Mouse (Mus musculus) liver, postnatal 0 days (tissue): Measurements from ENCODE around the gene Tagln. TPM values are rescaled to one million over a fixed set of nuclear protein-coding genes. Genes with fewer than 3 reads are reported as not detected.

Source experiments
- ATAC-seq: fragments of 200-750 bp; cut with Nextera tagmentation; 2 replicates; pipeline ENCODE4 v1.8.0; 2017; ENCODE audit warnings: mild to moderate bottlenecking, moderate library complexity
- DNase-seq: peaks from one replicate; pipeline ENCODE4 v3.0.0-alpha.2; 2016
- H3K27ac ChIP-seq: fragments of 300-500 bp; sonication (generic); 2 replicates; pipeline ENCODE4 v1.5.1; 2014; ENCODE audit warnings: antibody characterized with exemption, moderate library complexity, mild to moderate bottlenecking, low read depth
- H3K27me3 ChIP-seq: fragments of 300-500 bp; sonication (generic); 2 replicates; pipeline ENCODE4 v1.6.1; 2014; ENCODE audit warnings: low read length, control low read depth, mixed read lengths; ENCODE audit not compliant: insufficient read depth
- H3K36me3 ChIP-seq: fragments of 300-500 bp; sonication (generic); replicated peaks from 2 replicates; pipeline ENCODE4 v1.6.1; 2014; ENCODE audit warnings: mild to moderate bottlenecking, control low read depth, low read length, moderate library complexity, mixed read lengths; ENCODE audit not compliant: insufficient read depth
- H3K4me1 ChIP-seq: fragments of 300-500 bp; sonication (generic); 2 replicates; pipeline ENCODE4 v1.6.1; 2014; ENCODE audit warnings: antibody characterized with exemption, mild to moderate bottlenecking, control low read depth; ENCODE audit not compliant: insufficient read depth
- H3K4me2 ChIP-seq: fragments of 300-500 bp; sonication (generic); 2 replicates; pipeline ENCODE4 v1.6.1; 2014; ENCODE audit warnings: low read depth, mild to moderate bottlenecking, low read length, moderate library complexity, mixed read lengths
- H3K4me3 ChIP-seq: fragments of 300-500 bp; sonication (generic); 2 replicates; pipeline ENCODE4 v1.5.1; 2014; ENCODE audit warnings: low read depth, low read length
- H3K9ac ChIP-seq: fragments of 300-500 bp; sonication (generic); replicated peaks from 2 replicates; pipeline ENCODE4 v1.6.1; 2014; ENCODE audit warnings: mild to moderate bottlenecking, moderate library complexity
- H3K9me3 ChIP-seq: fragments of 300-500 bp; sonication (generic); 2 replicates; pipeline ENCODE4 v1.6.1; 2016; ENCODE audit warnings: mild to moderate bottlenecking, control low read depth, low read length, mixed read lengths
- CTCF ChIP-seq: sonication (generic); IDR thresholded peaks from 2 replicates; pipeline ENCODE4 v1.5.1; 2016; ENCODE audit warnings: antibody characterized with exemption, low read depth
- EP300 ChIP-seq: IDR thresholded peaks from 2 replicates; pipeline ENCODE4 v1.6.1; 2016; ENCODE audit warnings: antibody characterized with exemption, low read depth, mild to moderate bottlenecking
- WGBS: fragments of 180-500 bp; shearing (Covaris S2); extraction: QIAGEN DNeasy Blood & Tissue Kit; methylation state at CpG from one replicate; pipeline ENCODE4 v1.1.7; 2014; ENCODE audit not compliant: insufficient replicate concordance; 5-methylcytosine and 5-hydroxymethylcytosine counted together
- polyA plus RNA-seq: library from polyadenylated mRNA; unstranded; fragments of >200 nt; fragmentation: Nextera tagmentation; extraction: Ambion mirVana; gene quantifications from 2 replicates; pipeline ENCODE4 v1.2.1, GENCODE M21; 2015

Gene Tagln
- polyA plus RNA-seq, 1 experiment from 2014 or later: 5.2 TPM

GRCm38 (mm10) chr9:45979778-45980177 lies 43.9 kb upstream of the Tagln start:
- Histone ChIP-seq H3K36me3 (peaks cover 26% of the 10 kb centered on the region), H3K9me3 (no peaks in the 10 kb centered on the region), H3K9ac (no peak overlapping the region), H3K4me1 (peaks cover 19% of the 10 kb centered on the region), H3K27ac (no peak overlapping the region), H3K27me3 (no peaks in the 10 kb centered on the region), H3K4me3 (no peak overlapping the region), H3K4me2 (peak overlapping the region; percentile 10)
- TF ChIP-seq CTCF (no peak), EP300 (no peak; the same call in 1 of the 2 replicates)
- no peak for DNase-seq
- 73% methylated on average over 2 of the region's 2 CpGs for WGBS
- no peak for ATAC-seq

- Histone ChIP-seq H3K4me1 (peaks cover 8% of the 10 kb centered on the region; the same call in 1 of the 2 replicates), H3K9ac (no peak overlapping the region), H3K4me2 (no peak overlapping the region), H3K4me3 (no peak overlapping the region), H3K36me3 (peaks cover 46% of the 10 kb centered on the region), H3K27me3 (no peaks in the 10 kb centered on the region), H3K9me3 (no peaks in the 10 kb centered on the region), H3K27ac (no peak overlapping the region)
- WGBS: 85% methylated on average over 2 of the region's 2 CpGs
- TF ChIP-seq CTCF (peak; percentile 46), EP300 (no peak)
- DNase-seq: no peak
- no peak for ATAC-seq
Observed at GRCm38 (mm10) chr9:45976884-45977283, 41.0 kb upstream of the Tagln start.

DNA sequence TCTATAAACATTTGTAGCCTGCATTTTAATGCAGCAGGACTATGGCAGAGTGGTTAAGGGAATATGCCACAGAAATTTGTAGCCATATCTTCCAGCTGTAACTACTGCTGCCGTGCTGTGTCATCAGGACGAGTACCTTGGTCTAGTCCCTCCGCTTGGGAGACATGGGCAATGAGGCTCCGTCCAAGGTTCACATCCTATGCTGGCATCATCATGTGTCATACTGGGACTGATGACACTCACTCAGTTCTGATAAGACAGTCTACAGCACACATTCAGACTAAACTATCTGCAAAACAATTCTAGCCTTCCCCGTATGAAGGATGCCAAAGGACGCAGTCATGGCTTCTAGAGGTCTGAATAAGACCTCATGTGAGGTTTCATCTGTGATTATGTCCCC lies 27.7 kb upstream of the Tagln start:
- DNase-seq: no peak
- ATAC-seq: no peak
- H3K27ac ChIP-seq: no peak overlapping the region
- H3K36me3 ChIP-seq: peaks cover 63% of the 10 kb centered on the region
- no peaks in the 10 kb centered on the region for H3K27me3 ChIP-seq
- H3K4me2 ChIP-seq: no peak overlapping the region
- no peak overlapping the region for H3K4me3 ChIP-seq
- no peak overlapping the region for H3K9ac ChIP-seq
- H3K4me1 ChIP-seq: peaks cover 4% of the 10 kb centered on the region; the same call in 1 of the 2 replicates
- H3K9me3 ChIP-seq: no peaks in the 10 kb centered on the region
- WGBS: 86% methylated on average over 6 of the region's 6 CpGs
- TF ChIP-seq CTCF (no peak), EP300 (no peak)

DNA sequence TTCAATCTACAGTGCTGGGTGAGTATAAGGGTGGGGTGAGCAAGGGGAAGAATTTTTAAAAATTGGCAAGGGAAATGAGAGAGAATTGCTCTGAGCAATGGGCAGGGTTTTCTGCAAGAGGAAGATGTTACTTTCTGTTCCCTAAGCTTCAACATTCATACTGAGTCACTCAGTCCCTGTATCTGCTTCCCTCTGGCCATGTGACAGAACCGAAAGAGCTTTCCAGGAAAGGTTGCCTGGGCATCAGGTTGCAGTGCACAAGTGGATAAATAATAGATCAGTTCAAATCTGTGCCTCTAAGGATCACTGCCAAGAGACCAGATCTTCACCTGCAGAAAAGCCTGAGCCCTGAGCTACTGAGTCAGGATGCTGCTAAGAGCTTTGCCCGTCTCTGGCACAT lies 26.0 kb upstream of the Tagln start:
- H3K9ac ChIP-seq: no peak overlapping the region
- ATAC-seq: no peak

GRCm38 (mm10) chr9:45959661-45960060 lies 23.8 kb upstream of the Tagln start:
- ATAC-seq (peak; percentile 9; the same call in 1 of the 2 replicates), DNase-seq (peak; percentile 34)
- WGBS: 38% methylated on average over 7 of the region's 7 CpGs
- Histone ChIP-seq H3K27me3 (no peaks in the 10 kb centered on the region), H3K4me1 (peaks cover 10% of the 10 kb centered on the region), H3K4me2 (no peak overlapping the region), H3K9ac (no peak overlapping the region), H3K9me3 (no peaks in the 10 kb centered on the region), H3K27ac (peak overlapping the region; percentile 69), H3K36me3 (peaks cover 28% of the 10 kb centered on the region), H3K4me3 (no peak overlapping the region)
- TF ChIP-seq EP300: peak; percentile 23; the same call in 1 of the 2 replicates
- no peak for TF ChIP-seq CTCF

More for the DNA sequence above, 26.0 kb upstream of the Tagln start:
- no peak overlapping the region for H3K4me2 ChIP-seq
- no peaks in the 10 kb centered on the region for H3K9me3 ChIP-seq
- no peak for DNase-seq
- TF ChIP-seq CTCF: no peak
- TF ChIP-seq EP300: no peak
- H3K4me3 ChIP-seq: no peak overlapping the region
- WGBS: 75% methylated on average over 2 of the region's 2 CpGs
- H3K27me3 ChIP-seq: no peaks in the 10 kb centered on the region
- H3K36me3 ChIP-seq: peaks cover 48% of the 10 kb centered on the region
- H3K4me1 ChIP-seq: peaks cover 4% of the 10 kb centered on the region; the same call in 1 of the 2 replicates
- H3K27ac ChIP-seq: no peak overlapping the region

- no peaks in the 10 kb centered on the region for H3K9me3 ChIP-seq
- TF ChIP-seq EP300 (no peak), CTCF (no peak)
Observed at GRCm38 (mm10) chr9:45958851-45959250, 23.0 kb upstream of the Tagln start.

More at GRCm38 (mm10) chr9:45958851-45959250, 23.0 kb upstream of the Tagln start:
- 68% methylated on average over 4 of the region's 4 CpGs for WGBS
- Histone ChIP-seq H3K9ac (no peak overlapping the region), H3K36me3 (peaks cover 20% of the 10 kb centered on the region), H3K4me2 (no peak overlapping the region), H3K27me3 (no peaks in the 10 kb centered on the region), H3K4me3 (no peak overlapping the region), H3K27ac (no peak overlapping the region), H3K4me1 (peaks cover 12% of the 10 kb centered on the region)
- ATAC-seq (no peak), DNase-seq (no peak)
